Mouse (Mus musculus): Measurements from ENCODE around the gene Nfe2.
A peak's percentile ranks its signal among the peaks of the same experiment; 100 is the strongest.

Nfe2 gene

GRCm38 (mm10) chr15:103216052-103216451, 42.2 kb downstream of the Nfe2 start:
- DNase-seq (ENCODE audit: low read depth, low spot score), result no peak

DNA sequence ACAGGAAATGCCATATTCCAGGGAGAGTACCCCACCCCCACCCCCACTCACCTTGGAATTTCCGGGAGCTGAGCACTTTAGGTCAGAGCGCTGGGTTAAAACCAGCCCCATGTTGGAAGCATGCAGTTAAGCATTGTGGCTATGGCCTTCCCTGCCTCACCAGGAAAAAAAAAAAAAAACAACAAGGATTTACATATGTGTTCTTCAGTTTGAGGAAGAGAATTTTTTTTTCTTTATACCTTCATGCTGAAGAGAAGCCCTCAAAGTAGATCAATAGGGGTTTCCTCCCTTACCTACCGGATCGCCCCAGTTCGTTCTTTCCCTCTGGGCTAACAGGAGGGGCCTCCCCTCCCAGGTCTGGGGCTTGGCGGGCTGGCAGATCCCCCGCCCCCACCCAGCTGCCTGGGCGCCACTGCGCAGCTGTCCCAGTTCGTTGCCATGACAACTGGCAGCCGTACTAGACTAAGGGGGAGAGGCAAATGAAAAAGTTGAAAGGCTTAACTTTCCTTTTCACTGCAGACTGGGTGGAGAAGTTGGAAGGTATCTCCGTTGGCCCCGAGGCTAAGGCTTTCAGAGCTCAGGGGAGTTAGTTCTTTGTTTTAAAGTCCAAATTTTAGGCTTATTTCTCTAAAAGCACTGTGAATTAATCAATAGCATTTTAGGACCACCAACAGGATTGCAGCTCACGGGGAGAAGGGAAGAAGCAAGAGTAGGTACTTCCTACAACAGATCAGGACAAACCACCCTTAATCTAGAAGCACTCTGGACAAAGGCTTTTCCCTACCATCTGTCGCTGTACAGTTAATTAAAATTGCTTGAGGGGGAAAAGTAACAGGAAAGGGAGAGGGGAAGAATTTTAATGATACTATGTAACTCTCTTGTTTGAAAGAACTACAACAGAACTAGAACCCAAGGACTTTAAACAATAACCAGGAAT, 43.0 kb downstream of the Nfe2 start:
- DNase-seq (ENCODE audit: low read depth, low spot score), result peak; percentile 86

GRCm38 (mm10) chr15:103214149-103214548, 44.1 kb downstream of the Nfe2 start:
- no peak for DNase-seq (ENCODE audit: low read depth, low spot score)

GRCm38 (mm10) chr15:103205156-103205555, 53.0 kb downstream of the Nfe2 start:
- DNase-seq (ENCODE audit: low read depth, low spot score), result no peak

DNA sequence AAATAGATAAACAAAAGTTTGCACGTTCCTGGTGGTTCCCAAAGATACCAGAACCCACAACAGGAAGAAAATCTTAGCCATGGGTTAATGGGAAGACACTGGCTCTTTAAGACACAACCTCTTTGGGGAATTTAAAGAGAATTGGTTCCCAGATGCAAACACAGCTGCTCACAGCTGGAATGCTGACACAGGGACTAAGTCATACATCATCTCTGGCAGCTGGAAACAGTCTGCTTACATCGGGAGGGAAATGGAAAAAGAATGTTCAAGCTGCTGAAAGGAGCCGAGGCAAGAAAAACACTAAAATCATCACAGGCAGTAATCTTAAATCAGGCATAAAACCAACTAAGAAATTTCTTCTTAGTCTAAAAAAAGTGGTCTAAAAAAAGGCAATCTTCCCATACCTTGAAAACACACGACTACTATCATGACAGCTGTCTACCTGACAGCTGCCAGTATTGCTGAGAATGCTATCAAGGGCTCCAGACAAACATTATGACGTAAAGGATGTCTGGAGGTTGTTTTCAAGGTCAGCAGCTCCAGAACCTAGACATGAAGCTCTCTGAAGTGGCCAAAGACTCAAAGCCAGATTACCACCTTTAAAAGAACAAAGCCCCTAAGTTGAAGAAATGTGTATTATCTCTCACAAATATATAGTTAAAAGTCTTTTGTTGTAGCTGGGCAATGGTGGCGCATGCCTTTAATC, 56.0 kb downstream of the Nfe2 start:
- DNase-seq (ENCODE audit: low read depth, low spot score), result no peak

All from WW6 (cell line).